Mouse (Mus musculus) heart, postnatal 25 days (tissue): ENCODE results near the gene Ccdc113. TPM values are rescaled to one million over a fixed set of nuclear protein-coding genes. Genes with fewer than 3 reads are reported as not detected.
"Not testable (repeated sequence)": the region's sequence is repeated elsewhere in the genome, so short reads cannot be mapped to it uniquely, and the experiment has no call there.

Experiments used
- DNase-seq: peaks from one replicate; pipeline ENCODE4 v3.0.0; 2022; ENCODE audit warnings: low spot score
- intact Hi-C: fragments of 180-260 bp; cut with DNase I; formaldehyde crosslinking; loops from one replicate; pipeline ENCODE4 v1.15.1; 2025
- total RNA-seq, 2 experiments: library from RNA; stranded (reverse); gene quantifications; 2 replicates each; pipeline ENCODE4 v1.2.3; 2021

Ccdc113 gene
- total RNA-seq, 2 experiments from 2014 or later, result not detected

DNA sequence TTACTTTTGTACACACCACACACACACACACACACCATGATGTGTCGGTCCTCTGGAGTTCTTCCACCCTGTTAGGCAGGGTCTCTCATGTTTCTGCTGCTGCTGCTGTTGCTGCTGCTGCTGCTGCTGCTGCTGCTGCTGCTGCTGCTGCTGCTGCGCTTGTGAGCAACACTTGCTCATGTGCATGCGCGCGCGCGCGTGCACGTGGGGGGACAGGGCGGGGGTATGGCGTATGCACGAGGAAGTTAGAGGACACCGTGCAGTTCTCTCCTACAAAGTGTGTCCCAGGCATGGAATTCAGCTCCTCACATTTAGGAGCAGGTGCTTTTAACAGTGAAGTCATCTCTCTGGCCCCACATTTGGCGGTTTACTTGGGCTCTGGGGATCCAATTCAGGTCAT lies 61.2 kb downstream of the Ccdc113 start:
- no peak for DNase-seq
- intact Hi-C loops, result no loop called here

DNA sequence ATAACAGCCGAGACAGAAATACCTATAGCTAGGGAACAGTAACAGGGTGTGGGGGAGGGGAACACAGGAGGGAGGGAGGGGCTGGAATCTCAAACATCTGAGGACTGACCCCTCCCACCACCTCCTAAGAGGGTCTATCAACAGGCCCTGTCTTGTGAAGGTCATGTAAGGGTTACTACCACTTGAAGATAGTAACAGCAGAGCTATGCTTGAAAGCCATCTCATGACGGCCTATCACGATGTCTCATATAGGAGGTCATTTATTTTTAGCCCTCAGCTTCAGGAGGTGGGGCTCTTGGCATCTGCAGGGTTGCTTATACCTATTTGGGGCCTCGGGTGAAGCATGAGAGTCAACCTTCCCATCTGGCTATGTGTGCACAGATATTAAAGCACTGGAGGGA lies 63.0 kb downstream of the Ccdc113 start:
- no peak for DNase-seq
- intact Hi-C loops, result no loop called here

DNA sequence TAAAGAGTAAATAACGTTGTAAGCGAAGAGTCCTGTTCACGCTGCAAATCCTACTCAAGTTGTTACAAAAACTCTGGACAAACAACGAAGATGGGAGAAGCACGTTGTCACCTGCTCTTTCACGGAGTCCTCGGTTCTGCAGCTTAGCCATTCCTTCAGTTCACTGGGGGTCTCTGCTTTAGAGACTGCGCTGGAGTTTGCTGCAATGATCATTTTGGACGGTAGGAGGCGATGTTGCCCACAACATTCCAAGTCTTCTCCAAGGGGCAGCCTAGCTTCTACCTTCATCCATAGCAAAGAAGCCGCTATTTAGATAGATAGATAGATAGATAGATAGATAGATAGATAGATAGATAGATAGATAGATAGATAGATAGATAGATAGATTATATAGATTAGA lies 66.0 kb downstream of the Ccdc113 start:
- no peak for DNase-seq
- intact Hi-C loops, result loop anchor here (5.0 kb wide), 2 partner anchors 232 to 253 kb away; no protein-coding TSS in a partner anchor

DNA sequence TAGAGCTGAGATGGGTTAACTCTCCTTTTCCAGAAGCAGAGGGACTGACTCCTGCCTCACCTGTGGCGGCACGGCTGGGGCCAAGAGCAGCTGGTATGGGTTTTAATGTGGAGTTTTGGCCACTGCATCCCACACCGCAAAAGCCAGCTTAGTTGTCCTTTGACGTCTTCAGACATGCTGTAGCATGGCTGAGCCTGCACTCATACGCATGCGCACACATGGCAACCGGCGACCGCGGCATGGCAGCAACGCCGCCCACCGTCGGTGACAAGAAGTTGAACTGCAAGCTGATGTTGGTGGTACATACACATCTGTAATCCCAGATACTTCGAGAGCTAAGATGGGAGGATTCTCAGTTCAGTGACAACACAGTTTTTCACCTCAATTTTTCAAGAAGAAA lies 67.4 kb downstream of the Ccdc113 start:
- intact Hi-C loops, result loop anchor here (5.0 kb wide), 2 partner anchors 231 to 254 kb away; no protein-coding TSS in a partner anchor
- DNase-seq, result no peak

DNA sequence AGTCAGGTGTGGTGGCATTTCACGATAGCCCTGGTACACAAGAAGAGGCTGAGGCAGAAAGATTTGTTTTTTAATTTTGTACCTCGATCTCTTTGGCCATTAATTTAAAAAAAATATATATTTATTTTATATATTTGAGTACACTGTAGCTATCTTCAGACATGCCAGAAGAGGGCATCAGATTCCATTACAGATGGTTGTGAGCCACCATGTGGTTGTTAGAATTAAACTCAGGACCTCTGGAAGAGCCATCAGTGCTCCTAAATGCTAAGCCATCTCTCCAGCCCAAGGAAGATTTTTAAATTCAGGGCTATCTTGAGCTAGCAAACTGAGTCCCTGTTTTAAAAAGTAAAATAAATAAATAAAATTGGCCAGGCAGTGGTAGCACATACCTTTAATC lies 68.3 kb downstream of the Ccdc113 start:
- no peak for DNase-seq
- intact Hi-C loops, result loop anchor here (5.0 kb wide), 2 partner anchors 230 to 255 kb away; no protein-coding TSS in a partner anchor

DNA sequence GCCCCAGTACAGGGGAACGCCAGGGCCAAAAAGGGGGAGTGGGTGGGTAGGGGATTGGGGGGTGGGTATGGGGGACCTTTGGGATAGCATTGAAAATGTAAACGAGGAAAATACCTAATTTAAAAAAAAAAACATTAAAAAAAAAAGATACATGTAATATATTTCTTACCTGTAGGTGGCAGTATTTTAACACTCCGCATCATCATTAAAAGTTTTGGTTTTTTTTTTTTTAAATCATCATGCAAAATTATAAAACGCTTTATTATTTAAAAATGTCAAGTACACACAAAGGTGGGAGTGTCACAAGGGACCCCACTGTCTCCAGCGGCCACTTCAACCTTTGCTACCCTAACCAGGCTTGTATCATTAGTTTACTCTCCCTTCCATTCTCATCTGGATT lies 72.6 kb downstream of the Ccdc113 start:
- intact Hi-C loops, result loop anchor here (5.0 kb wide), 1 partner anchor 311 kb away; no protein-coding TSS in a partner anchor
- not testable (repeated sequence) for DNase-seq

DNA sequence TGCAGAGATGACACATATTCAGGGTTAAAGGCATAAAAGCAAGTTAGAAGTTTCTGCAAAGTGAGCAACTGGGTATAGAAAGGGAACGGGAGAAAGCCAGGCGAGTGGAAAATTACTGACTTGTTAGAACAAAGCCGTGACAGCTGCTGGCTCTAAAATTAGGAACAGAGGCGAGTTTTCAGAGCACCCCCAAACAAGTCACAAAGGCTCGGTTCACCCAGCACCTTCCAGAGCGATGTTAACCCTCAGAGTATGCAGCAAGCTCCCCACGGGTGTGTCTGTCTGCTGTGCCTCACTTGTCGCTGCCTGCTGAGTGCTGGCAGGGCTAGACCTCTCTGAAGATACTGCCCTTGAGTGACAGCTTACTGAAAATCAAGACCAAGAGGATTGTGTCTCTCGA lies 73.3 kb downstream of the Ccdc113 start:
- intact Hi-C loops, result loop anchor here (1.0 to 5.0 kb wide), 2 partner anchors 90 to 310 kb away; no protein-coding TSS in a partner anchor
- no peak for DNase-seq

Other genes starting within 250 kb of the Ccdc113 start
- gene Cngb1, start 227.5 kb upstream of the Ccdc113 start, total RNA-seq, result under 1 TPM; 0.75 to 0.86 TPM
- not detected for gene Tepp, start 223.5 kb upstream of the Ccdc113 start, total RNA-seq
- gene Zfp319, start 202.1 kb upstream of the Ccdc113 start, total RNA-seq, result 1 to 10 TPM; 8.5 to 9.9 TPM
- gene Usb1, start 201.8 kb upstream of the Ccdc113 start, total RNA-seq, result 10 to 100 TPM; 14.2 to 16.6 TPM
- 10 to 100 TPM; 72.4 to 72.5 TPM for gene Mmp15, start 181.8 kb upstream of the Ccdc113 start, total RNA-seq
- 10 to 100 TPM; 27.1 to 28.7 TPM for gene Cfap20, start 99.2 kb upstream of the Ccdc113 start, total RNA-seq
- gene Csnk2a2, start 44.0 kb upstream of the Ccdc113 start, total RNA-seq, result 10 to 100 TPM; 26.0 to 27.3 TPM
- gene Prss54, start 42.3 kb downstream of the Ccdc113 start, total RNA-seq, result not detected
- 1 to 10 TPM in 1 of 2 experiments, under 1 TPM in 1; 0.88 to 1.3 TPM for gene Gins3, start 99.4 kb downstream of the Ccdc113 start, total RNA-seq
- gene Ndrg4, start 142.9 kb downstream of the Ccdc113 start, total RNA-seq, result 100 to 1,000 TPM; 317 to 336 TPM
- gene Setd6, start 181.8 kb downstream of the Ccdc113 start, total RNA-seq, result 10 to 100 TPM; 14.1 to 15.1 TPM